Mouse (Mus musculus): ENCODE measurements at regions not wholly inside any gene's neighbourhood (a gene's known extent, or its start where the extent isn't known, plus 50 kb on each side); places are given as distances from the start of the nearest gene placed in this dataset.

GRCm38 (mm10) chr17:43197232-43197631, 72.9 kb upstream of the Adgrf1 start:
- no peak overlapping the region for H3K4me3 ChIP-seq (ENCODE audit: low read length)
- no peaks in the 10 kb centered on the region for H3K4me1 ChIP-seq (replicated peaks; ENCODE audit: control insufficient read depth, insufficient read depth, low read length)
- WGBS: 49% methylated on average over 1 of the region's 1 CpGs
- ATAC-seq (ENCODE audit: low read depth): no peak
- H3K4me2 ChIP-seq (ENCODE audit: low read depth, low read length): no peak overlapping the region
- peaks cover 4% of the 10 kb centered on the region; the same call in 1 of the 2 replicates for H3K9me3 ChIP-seq (ENCODE audit: control insufficient read depth, low read length)
- H3K36me3 ChIP-seq (ENCODE audit: control insufficient read depth, insufficient read depth, low read length): no peaks in the 10 kb centered on the region
- no peak overlapping the region for H3K9ac ChIP-seq (ENCODE audit: low read length)
- H3K27ac ChIP-seq (ENCODE audit: low read length): no peak overlapping the region
- no peaks in the 10 kb centered on the region for H3K27me3 ChIP-seq (ENCODE audit: control insufficient read depth, insufficient read depth, low read depth, low read length)

DNA sequence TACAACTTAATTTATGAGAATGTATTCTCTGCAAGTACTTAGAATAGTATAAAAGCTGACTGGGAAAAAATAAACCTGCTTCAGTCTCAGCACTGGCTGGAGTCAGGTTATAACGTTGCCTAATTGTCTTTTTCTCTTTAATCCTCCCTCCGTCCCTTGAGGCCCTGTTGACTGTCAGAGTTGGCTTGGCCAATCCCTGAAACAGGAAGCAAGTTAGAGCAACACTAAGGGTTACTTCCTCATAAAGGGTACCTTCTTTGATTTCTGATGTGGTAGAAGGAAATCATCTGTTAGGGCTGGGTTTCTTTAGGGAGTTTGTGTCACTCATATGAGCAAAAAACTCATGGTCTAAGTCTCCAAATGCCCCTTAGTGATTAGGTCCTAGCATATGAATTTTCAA, 69.3 kb upstream of the Adgrf1 start:
- WGBS: 72% methylated on average over 2 of the region's 2 CpGs
- ATAC-seq (ENCODE audit: low read depth): no peak
- H3K9me3 ChIP-seq (ENCODE audit: control insufficient read depth, low read length): peaks cover 4% of the 10 kb centered on the region; the same call in 1 of the 2 replicates

DNA sequence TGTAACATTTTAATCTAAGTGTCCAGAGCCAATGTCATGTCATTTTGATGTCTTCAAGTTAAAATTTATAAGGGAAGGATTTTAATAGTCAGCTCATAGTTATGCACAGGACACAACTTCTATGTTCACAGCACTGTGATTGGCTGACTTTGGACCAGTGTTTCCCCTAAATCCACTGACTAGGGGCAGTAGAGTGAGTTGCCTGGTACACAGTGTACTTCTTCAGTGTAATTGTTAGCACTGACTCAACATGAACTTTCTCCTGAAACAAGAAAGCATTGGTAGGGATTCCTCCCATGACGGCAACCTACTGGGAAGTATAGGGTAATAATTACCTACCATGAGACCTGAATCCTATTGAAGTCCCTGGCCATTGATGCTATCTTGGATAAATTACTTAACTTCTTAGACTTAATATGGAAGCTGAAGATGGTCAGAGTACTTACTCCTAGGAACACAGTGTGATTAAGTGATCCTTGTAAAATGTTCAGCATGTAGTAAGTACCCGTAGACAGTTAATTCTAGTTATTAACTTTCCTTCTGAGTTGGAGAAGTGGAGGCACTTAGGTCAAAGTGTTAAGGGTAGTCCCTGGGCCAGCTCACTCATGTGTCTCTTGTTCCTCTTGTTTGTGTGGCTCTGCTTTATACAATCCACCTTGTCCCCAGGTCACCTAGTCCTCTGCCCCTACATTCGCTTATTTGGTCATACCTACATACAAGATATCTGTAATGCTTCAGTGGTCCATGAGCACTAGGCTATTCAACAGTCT, 63.2 kb upstream of the Adgrf1 start:
- Histone ChIP-seq H3K36me3 (ENCODE audit: control insufficient read depth, insufficient read depth, low read length) (no peaks in the 10 kb centered on the region), H3K4me2 (ENCODE audit: low read depth, low read length) (no peak overlapping the region), H3K27me3 (ENCODE audit: control insufficient read depth, insufficient read depth, low read depth, low read length) (no peaks in the 10 kb centered on the region), H3K9ac (ENCODE audit: low read length) (no peak overlapping the region), H3K27ac (ENCODE audit: low read length) (no peak overlapping the region), H3K4me1 (replicated peaks; ENCODE audit: control insufficient read depth, insufficient read depth, low read length) (no peaks in the 10 kb centered on the region), H3K9me3 (ENCODE audit: control insufficient read depth, low read length) (peaks cover under 1% of the 10 kb centered on the region; the same call in 1 of the 2 replicates), H3K4me3 (ENCODE audit: low read length) (no peak overlapping the region)
- no peak for ATAC-seq (ENCODE audit: low read depth)
- 90% methylated on average over 3 of the region's 3 CpGs for WGBS

More for the DNA sequence above, 69.3 kb upstream of the Adgrf1 start:
- Histone ChIP-seq H3K9ac (ENCODE audit: low read length) (no peak overlapping the region), H3K27me3 (ENCODE audit: control insufficient read depth, insufficient read depth, low read depth, low read length) (no peaks in the 10 kb centered on the region), H3K27ac (ENCODE audit: low read length) (no peak overlapping the region), H3K36me3 (ENCODE audit: control insufficient read depth, insufficient read depth, low read length) (no peaks in the 10 kb centered on the region), H3K4me1 (replicated peaks; ENCODE audit: control insufficient read depth, insufficient read depth, low read length) (no peaks in the 10 kb centered on the region), H3K4me3 (ENCODE audit: low read length) (no peak overlapping the region), H3K4me2 (ENCODE audit: low read depth, low read length) (no peak overlapping the region)

GRCm38 (mm10) chr17:43209727-43210126, 60.4 kb upstream of the Adgrf1 start:
- Histone ChIP-seq H3K9me3 (ENCODE audit: control insufficient read depth, low read length) (no peaks in the 10 kb centered on the region), H3K4me3 (ENCODE audit: low read length) (no peak overlapping the region), H3K27me3 (ENCODE audit: control insufficient read depth, insufficient read depth, low read depth, low read length) (no peaks in the 10 kb centered on the region), H3K27ac (ENCODE audit: low read length) (no peak overlapping the region), H3K4me1 (replicated peaks; ENCODE audit: control insufficient read depth, insufficient read depth, low read length) (no peaks in the 10 kb centered on the region), H3K36me3 (ENCODE audit: control insufficient read depth, insufficient read depth, low read length) (no peaks in the 10 kb centered on the region), H3K9ac (ENCODE audit: low read length) (no peak overlapping the region), H3K4me2 (ENCODE audit: low read depth, low read length) (no peak overlapping the region)
- no peak for ATAC-seq (ENCODE audit: low read depth)
- WGBS: 93% methylated on average over 1 of the region's 1 CpGs

DNA sequence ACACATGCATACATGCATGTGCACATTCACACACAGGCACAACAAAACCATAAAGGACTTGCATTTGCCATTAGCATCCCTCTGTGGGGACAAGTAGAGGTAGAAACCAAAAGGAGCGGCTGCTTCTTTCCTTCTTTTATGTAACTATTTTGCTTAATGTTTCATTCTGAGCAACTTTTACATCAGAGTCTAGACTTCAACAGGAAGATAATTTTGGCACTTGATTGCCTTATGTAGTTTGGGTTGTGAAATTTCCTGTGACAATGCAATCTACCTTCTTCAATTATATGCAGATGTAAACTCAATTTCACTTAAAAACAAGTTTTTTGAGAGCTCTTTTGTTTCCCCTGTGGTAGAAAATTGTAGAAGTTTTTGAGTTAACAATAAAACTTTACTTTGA, 56.1 kb upstream of the Adgrf1 start:
- H3K9ac ChIP-seq (ENCODE audit: low read length): no peak overlapping the region
- no peaks in the 10 kb centered on the region for H3K36me3 ChIP-seq (ENCODE audit: control insufficient read depth, insufficient read depth, low read length)
- no peak overlapping the region for H3K4me2 ChIP-seq (ENCODE audit: low read depth, low read length)
- WGBS: 93% methylated on average over 1 of the region's 1 CpGs
- no peak overlapping the region for H3K4me3 ChIP-seq (ENCODE audit: low read length)
- no peak overlapping the region for H3K27ac ChIP-seq (ENCODE audit: low read length)
- no peak for ATAC-seq (ENCODE audit: low read depth)
- H3K4me1 ChIP-seq (replicated peaks; ENCODE audit: control insufficient read depth, insufficient read depth, low read length): no peaks in the 10 kb centered on the region
- H3K9me3 ChIP-seq (ENCODE audit: control insufficient read depth, low read length): no peaks in the 10 kb centered on the region
- no peaks in the 10 kb centered on the region for H3K27me3 ChIP-seq (ENCODE audit: control insufficient read depth, insufficient read depth, low read depth, low read length)

- Histone ChIP-seq H3K36me3 (ENCODE audit: control insufficient read depth, insufficient read depth, low read length) (no peaks in the 10 kb centered on the region), H3K27ac (ENCODE audit: low read length) (no peak overlapping the region), H3K4me1 (replicated peaks; ENCODE audit: control insufficient read depth, insufficient read depth, low read length) (no peaks in the 10 kb centered on the region; the same call in 1 of the 2 replicates), H3K9ac (ENCODE audit: low read length) (no peak overlapping the region), H3K9me3 (ENCODE audit: control insufficient read depth, low read length) (0 out of 2 replicates have a peak, but pooled peaks cover 3% of the 10 kb centered on the region), H3K4me3 (ENCODE audit: low read length) (no peak overlapping the region), H3K4me2 (ENCODE audit: low read depth, low read length) (no peak overlapping the region), H3K27me3 (ENCODE audit: control insufficient read depth, insufficient read depth, low read depth, low read length) (no peaks in the 10 kb centered on the region)
- no peak for ATAC-seq (ENCODE audit: low read depth)
- 69% methylated on average over 4 of the region's 4 CpGs for WGBS
Observed at GRCm38 (mm10) chr17:43219636-43220035, 50.5 kb upstream of the Adgrf1 start.
